Mouse (Mus musculus): ENCODE results near the gene Fam78b.

The Fam78b gene

DNA sequence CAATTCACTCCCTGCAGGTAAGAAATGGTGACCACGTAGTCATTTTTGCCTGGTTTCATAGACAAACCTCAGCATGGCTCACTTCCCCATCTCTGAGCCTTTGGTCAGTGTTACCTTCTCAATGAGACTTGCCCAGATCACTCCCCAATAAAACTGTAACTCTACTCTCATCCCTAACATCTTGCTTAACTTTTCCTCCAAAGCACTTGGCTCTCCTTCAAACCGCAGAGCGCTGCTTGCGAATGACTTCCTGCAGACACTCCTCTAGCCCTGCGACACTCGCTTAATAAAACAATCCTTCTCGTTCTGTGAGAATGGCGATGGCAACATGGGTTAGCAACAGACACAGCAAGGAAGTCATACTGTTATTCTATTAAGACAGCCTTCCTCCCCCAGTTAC is 100.8 kb downstream of the Fam78b start:
- DNase-seq = no peak

DNA sequence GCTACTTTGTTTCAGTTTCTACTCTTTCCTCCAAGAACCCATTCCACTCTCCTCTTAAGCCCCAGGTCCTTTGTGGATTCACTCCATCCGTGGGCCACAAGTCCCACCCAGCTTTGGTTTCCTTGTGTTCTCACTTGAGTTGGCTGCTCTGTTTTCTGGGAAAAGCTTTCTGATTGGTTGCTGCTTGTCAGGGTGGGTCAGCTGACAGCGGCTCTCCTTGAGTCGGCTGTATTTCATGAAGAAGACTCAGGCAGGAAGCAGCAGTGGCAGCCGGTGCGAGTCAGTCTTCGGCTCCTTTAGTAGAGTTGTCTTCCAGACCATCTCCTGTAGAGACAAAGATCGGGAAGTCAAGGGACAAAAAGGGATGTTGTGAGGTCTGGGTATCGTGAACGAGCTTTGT is 101.3 kb downstream of the Fam78b start:
- no peak for DNase-seq

DNA sequence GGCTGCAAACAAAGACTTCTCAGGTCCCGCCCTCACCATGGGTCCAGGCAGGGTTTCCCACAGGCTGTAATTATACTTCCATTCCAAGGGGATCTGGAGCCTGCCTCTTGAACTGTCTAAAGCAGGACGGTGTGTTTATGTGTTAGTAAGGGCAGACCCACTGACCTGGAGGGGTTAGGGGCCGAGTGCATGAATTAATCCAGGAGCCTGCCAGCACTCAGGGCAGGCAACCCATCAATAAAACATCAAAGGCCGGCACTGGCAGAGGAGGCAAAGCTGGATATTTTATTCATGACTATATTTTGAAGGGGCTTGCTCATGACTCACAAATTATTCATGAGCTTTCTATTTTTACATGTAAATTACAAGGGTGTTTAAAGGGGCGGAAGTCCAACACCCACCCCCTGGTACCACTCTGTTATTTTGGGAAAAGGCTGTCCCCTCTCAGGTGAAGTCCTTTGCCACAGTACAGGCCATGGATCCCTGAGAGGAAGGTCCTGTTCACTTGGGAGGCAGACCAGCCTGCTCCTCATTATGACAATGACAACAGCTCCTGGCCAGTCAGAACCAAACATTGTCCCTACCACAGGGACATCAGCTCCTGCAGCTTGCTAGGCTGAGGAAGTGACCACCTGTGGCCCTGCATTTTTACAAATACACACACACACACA is 103.9 kb downstream of the Fam78b start:
- DNase-seq = no peak

DNA sequence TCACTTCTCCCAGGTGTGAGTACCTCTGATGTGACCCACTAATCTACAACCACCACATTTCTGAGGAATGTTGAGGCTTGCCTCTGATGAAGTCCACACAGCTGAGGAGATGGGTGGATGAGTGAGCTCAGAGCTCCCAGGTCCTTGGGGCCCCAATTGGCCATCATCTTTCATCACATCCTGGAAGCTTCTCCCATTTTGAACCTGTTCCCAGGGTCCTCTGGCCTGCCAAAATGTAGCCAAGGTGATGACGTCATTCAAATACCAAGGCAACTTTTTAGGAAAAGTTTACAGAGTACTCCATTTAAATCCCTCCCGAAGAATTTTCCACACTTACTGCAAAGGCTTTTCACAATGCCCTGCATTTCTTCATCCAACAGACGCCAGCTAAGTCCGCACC is 104.7 kb downstream of the Fam78b start:
- no peak for DNase-seq

DNA sequence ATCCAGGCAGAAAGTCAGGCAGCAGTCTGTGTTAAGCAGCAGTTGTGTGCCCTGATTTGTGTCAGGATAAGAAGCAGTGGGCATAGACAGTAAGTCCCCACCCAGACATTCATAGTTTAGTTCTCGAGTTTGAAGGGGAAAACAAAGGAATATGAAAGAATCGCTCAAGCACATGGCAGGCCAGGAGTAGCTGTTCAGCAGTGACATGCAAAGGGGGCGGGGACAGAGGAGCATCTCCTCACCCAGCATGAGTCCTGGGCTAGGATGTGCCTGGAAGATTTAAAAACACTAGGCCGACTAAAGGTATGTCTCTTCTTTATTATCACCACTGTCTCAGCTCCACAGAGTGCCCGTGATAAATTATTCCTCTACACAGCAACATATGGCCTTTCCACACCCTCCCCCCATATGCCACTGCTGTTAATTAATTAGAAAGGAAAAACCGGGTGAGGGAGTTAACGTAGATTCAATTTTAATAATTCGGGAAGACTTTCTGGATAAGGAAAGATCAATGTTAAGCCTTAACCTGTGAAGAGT is 107.8 kb downstream of the Fam78b start:
- no peak for DNase-seq

DNA sequence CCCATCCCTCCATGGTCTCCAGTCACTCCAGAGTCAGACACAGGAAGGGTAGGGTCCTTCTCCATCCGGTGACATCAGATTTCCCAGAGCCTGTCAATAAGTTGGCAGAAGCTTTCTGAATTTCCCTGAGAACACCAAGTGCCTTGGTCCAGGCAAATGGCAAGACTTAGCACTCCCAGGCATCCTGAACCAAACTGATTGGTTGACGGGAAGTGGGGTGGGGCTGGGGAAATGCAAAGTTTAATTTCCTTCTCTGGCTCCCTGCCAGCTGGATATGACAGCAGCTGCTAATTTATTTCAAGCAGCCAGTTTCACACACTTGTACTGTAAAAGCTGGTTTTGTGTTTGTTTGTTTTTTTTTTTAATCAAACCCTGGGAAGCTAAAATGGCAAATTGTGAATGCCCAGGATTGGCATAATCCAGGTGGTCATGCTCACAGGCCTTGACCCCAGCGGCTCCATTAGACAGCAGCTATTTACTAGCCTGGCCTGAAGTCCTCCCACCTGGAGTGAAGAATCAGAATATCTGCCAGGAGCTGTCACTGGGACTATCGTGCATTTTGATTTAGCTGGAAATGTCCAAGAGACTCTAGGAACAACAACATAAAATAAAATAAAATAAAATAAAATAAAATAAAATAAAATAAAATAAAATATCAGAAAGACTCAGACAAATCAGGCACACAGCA is 113.3 kb downstream of the Fam78b start:
- peak in 1 of 2 experiments; percentile 10 for DNase-seq

DNA sequence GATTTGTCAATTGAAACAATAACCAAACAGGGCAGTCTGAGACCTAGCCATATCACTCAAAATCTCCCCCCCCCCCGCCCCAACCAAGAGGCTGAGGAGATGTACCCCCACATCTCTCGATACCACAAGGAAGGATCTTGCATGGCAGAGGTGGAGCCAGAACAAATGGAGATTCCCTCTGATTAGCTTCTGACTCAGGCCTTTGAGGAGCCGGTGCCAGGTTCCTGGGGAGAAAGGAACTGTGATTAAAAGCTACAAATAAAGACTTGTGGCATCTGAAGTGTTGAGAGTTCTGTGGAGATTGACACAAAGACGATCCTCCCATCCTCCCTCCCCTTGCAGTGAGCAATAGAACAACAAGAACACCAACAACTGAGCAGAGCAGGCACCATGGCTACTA is 113.9 kb downstream of the Fam78b start:
- no peak for DNase-seq

DNA sequence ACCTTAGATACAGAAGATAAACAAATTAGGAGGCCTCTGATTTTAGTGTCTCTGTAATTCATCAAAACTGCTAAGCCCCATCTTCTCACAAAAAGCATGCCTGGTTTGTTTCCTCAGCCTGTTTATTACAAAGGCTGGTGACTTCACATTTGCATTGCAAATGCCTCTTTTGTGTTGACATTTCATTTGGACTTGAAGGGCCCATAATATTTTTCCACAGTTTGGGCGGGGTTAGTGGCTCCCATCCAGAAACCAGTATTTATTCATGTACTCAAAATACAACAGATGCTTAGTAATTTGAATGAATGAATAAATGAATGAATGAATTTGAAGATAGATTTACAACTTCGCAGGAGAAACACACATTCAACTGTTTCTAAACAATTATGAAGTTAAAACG is 115.5 kb downstream of the Fam78b start:
- no peak for DNase-seq

DNA sequence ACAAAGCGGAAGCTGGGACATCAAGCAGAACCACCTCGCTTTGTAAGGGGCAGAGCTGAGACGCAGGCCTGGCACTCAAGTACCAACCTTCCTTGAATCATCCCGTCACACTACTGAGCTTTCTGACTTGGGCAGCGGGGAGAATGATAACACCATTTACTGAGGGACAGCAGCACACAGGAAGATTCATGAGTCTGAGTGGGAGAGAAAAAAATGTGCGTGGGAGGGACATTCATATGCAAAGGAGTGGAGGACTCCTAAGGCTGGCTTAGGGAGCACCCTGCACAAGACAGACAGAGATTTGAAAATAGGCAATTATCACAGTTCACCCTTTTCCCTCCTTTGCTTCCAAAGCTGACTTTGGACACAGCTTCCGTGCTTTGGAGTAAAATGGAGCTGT is 117.8 kb downstream of the Fam78b start:
- no peak for DNase-seq

DNA sequence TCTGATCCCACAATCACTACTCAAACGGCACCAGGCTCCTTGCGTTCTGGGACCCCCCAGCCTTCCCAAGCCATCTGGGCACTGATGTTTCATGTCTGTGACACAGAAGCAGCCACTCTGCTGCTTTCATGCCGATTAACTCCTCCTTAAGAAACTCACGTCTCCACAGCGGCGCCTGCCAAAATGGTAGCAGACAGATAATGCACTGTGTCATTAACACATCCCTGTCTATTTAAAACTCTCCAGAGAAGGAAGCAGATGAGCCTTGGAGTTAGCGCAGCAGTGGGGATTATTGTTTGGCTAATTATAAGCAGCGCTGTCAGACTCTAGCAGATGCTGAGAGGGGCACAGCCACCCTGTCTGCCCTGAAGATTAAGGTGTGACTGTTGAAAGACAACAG is 118.2 kb downstream of the Fam78b start:
- no peak for DNase-seq

DNA sequence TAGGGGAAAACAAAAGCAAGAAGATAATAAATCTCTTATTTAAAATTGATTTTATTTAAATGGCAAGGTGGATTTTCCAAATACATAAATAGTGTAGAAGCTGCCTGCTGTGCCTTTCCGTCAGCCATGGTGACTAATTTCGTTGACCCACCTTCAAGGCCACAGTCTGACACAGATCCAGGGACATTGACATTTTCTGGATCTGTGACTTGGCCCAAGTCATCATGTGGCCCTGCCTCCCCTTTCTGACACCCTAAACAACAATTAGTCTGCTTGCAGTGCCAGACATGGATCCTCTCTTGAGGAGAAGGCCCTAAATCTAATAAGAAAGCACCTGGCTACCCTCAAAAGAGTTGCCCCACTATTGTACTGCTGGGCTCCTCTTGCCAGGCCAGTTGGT is 121.2 kb downstream of the Fam78b start:
- no peak for DNase-seq

DNA sequence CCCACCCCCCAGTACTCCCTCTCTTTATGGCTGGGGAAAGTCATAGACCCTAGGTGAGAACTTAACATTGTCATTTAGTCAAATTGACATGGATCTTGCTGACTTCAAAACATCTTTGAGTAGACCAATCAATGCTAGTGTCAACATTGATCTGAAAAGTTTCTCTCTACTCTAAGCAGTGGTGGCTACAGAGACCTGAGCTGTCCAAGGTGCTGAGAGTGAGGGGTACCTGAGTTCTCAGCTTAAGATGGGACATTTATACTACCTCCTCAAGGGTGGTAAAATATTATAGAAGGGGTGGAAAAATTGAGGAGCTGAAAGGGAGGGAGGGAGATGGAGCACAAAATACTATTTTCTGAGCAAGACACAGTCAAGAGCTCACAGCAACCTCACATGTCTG is 122.3 kb downstream of the Fam78b start:
- no peak for DNase-seq

DNA sequence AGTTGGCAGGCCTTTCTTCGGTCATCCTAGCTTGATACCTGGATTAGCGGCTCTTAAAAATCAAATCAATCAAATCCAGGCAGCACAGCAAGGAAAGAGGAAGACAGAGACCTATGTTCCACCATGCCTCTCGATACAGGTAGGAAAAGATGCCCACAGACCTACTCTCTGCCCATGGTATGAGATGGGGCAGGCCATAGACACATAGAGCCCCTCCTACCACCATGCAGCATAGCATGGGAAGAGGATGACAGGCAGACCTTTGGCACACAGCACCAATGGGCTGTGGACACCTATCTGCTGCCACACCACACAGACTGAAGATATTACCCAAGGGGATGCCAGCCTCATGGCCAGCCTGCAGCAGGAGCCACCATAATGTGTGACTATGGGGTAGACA is 124.7 kb downstream of the Fam78b start:
- DNase-seq = no peak

DNA sequence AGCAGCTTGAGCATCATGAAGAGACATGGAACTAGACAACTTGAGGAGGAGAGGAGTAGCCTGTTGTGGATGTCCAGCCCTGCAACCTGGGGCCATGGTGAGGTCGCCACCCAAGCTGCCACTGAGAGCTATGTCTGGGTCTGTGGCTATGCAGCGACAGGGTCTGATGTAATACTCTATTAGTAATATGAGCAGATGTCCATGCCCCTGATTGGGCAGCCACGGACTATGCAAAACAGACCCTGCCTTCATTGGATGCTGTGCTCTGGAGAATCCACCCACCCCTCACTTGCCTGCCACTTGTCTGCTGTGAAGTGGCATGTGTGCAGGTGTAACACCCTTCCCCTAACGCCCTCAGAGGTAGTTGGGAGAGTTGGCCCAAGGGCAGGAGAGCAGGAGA is 125.1 kb downstream of the Fam78b start:
- DNase-seq = no peak

DNA sequence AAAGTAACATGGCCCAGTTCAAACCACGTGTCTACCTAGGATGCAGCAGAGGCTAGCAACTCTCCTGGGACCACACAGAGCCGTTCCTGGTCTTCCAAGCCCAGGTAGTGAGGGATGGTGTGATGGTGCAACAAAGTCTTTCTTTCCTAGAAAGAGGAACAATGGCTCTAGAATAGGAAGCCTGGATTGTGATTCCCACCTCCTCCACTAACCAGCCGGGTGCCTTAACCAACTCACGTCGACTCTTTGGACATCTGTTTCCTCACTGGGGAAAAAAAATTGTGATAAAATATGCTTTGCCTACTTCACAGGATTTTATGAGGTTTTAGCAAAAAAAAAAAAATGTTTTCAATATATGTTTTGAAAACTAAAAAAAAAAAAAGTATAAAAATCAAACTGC is 134.5 kb downstream of the Fam78b start:
- no peak for DNase-seq
